In the genomic region with DNA sequence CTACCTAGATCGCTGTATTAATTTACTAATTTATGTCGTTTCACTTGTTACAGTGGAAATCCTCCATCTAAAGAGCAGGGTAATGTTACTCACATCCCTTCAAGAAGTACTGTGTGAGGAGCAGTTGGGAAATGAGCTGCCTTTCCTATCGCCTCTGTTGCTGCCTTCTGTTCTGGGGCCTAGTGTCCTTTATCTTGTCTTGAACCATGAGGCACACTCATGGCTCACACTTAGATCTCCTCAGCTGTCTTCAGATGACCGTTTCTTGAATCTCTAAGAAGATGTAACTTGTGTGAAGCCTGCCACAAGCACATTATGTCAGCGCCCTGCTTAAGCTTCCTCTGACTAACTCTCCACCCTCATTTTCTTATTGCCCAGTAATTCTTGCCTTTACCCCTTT, we compare ENCODE assay signal across 14 mouse cellular contexts.
DNase-seq lines count a peak whose midpoint lies in the region; ATAC-seq and TF ChIP-seq lines count a peak whose summit lies in the region.
"Had no signal": no experiment of that assay in that cellular context is flagged by ENCODE, and none has a peak within 500 bp of the region (broad histone marks: within the 10 kb centered on the region; RNA-seq: fewer than 3 reads in every experiment).

No protein-coding gene starts in this region.

- H3K36me3 ChIP-seq in heart, embryonic 16.5 days (ENCODE audit: control insufficient read depth, insufficient read depth): peaks cover 3% of the 10 kb centered on the region; the same call in 1 of the 2 replicates
- peaks cover 11% of the 10 kb centered on the region for H3K36me3 ChIP-seq in megakaryocyte, embryonic 14.5 days (replicated peaks; ENCODE audit: low read length)
- peaks cover 2% of the 10 kb centered on the region; the same call in 1 of the 2 replicates for H3K36me3 ChIP-seq in liver, embryonic 14.5 days (replicated peaks; ENCODE audit: control insufficient read depth, insufficient read depth, low read depth)
- H3K36me3 ChIP-seq in neural tube, embryonic 15.5 days: no peaks in the 10 kb centered on the region

- H3K27ac ChIP-seq in heart, embryonic 16.5 days (ENCODE audit: low read length): peak overlapping the region; percentile 62
- peak overlapping the region; percentile 77 for H3K27ac ChIP-seq in liver, embryonic 14.5 days
- H3K27ac ChIP-seq in neural tube, embryonic 15.5 days (replicated peaks): no peak overlapping the region
- H3K27ac ChIP-seq: embryonic facial prominence, embryonic 13.5 days; forebrain, embryonic 13.5 days had no signal

- no peak overlapping the region for H3K9ac ChIP-seq in heart, embryonic 16.5 days (ENCODE audit: low read length)
- H3K9ac ChIP-seq in liver, embryonic 14.5 days (replicated peaks): peak overlapping the region; percentile 36; the same call in 1 of the 2 replicates
- H3K9ac ChIP-seq in neural tube, embryonic 15.5 days (replicated peaks): no peak overlapping the region
- H3K9ac ChIP-seq: embryonic facial prominence, embryonic 13.5 days; forebrain, embryonic 13.5 days had no signal

- TF ChIP-seq CTCF in liver, embryonic 14.5 days (IDR thresholded peaks at IDR 0.05; ENCODE audit: low read depth): no peak

- peak; percentile 61 for TF ChIP-seq EP300 in liver, embryonic 14.5 days (IDR thresholded peaks at IDR 0.05; ENCODE audit: low read depth)

- no peak overlapping the region for H3K4me3 ChIP-seq in heart, embryonic 16.5 days (ENCODE audit: low read length)
- H3K4me3 ChIP-seq in megakaryocyte, embryonic 14.5 days (replicated peaks): peak overlapping the region; percentile 73
- no peak overlapping the region for H3K4me3 ChIP-seq in liver, embryonic 14.5 days (ENCODE audit: insufficient read depth in 1 of 2, low read depth in 2 of 2, low read length in 2 of 2)
- H3K4me3 ChIP-seq in neural tube, embryonic 15.5 days (replicated peaks): no peak overlapping the region
- H3K4me3 ChIP-seq: embryonic facial prominence, embryonic 13.5 days; forebrain, embryonic 13.5 days had no signal

- 69% methylated on average over 5 of the region's 5 CpGs for WGBS in heart, embryonic 16.5 days
- WGBS in liver, embryonic 14.5 days (ENCODE audit: insufficient replicate concordance): 43% methylated on average over 5 of the region's 5 CpGs
- WGBS in neural tube, embryonic 15.5 days: 87% methylated on average over 5 of the region's 5 CpGs

- H3K9me3 ChIP-seq in heart, embryonic 16.5 days (replicated peaks; ENCODE audit: control insufficient read depth, low read length): no peaks in the 10 kb centered on the region
- no peaks in the 10 kb centered on the region for H3K9me3 ChIP-seq in megakaryocyte, embryonic 14.5 days
- H3K9me3 ChIP-seq in liver, embryonic 14.5 days (ENCODE audit: control insufficient read depth, low read length): no peaks in the 10 kb centered on the region
- no peaks in the 10 kb centered on the region for H3K9me3 ChIP-seq in neural tube, embryonic 15.5 days (replicated peaks)
- H3K9me3 ChIP-seq: embryonic facial prominence, embryonic 13.5 days; forebrain, embryonic 13.5 days had no signal

- no peak overlapping the region for H3K4me2 ChIP-seq in heart, embryonic 16.5 days (ENCODE audit: low read depth, low read length)
- H3K4me2 ChIP-seq in liver, embryonic 14.5 days (ENCODE audit: low read depth): peak overlapping the region; percentile 46
- no peak overlapping the region for H3K4me2 ChIP-seq in neural tube, embryonic 15.5 days
- H3K4me2 ChIP-seq: embryonic facial prominence, embryonic 13.5 days; forebrain, embryonic 13.5 days had no signal

- H3K27me3 ChIP-seq in heart, embryonic 16.5 days (ENCODE audit: control insufficient read depth, insufficient read depth, low read length): no peaks in the 10 kb centered on the region
- no peaks in the 10 kb centered on the region for H3K27me3 ChIP-seq in megakaryocyte, embryonic 14.5 days (replicated peaks)
- H3K27me3 ChIP-seq in liver, embryonic 14.5 days (ENCODE audit: control insufficient read depth, insufficient read depth, low read length): no peaks in the 10 kb centered on the region
- no peaks in the 10 kb centered on the region for H3K27me3 ChIP-seq in neural tube, embryonic 15.5 days (replicated peaks)
- H3K27me3 ChIP-seq: embryonic facial prominence, embryonic 13.5 days; forebrain, embryonic 13.5 days had no signal

- DNase-seq in heart, postnatal 4 days: no peak
- peak in 1 of 3 experiments; percentile 37 for DNase-seq in liver, embryonic 14.5 days (ENCODE audit: low read depth in 3 of 3, low spot score in 3 of 3)
- DNase-seq in layer of hippocampus, adult 9-11 months: no peak
- DNase-seq: cerebellum, adult 11 months; cerebellum, postnatal 36 days; retina, postnatal 1 day had no signal

- H3K4me1 ChIP-seq in heart, embryonic 16.5 days (ENCODE audit: control insufficient read depth, insufficient read depth, low read length): peaks cover 42% of the 10 kb centered on the region
- peaks cover 91% of the 10 kb centered on the region for H3K4me1 ChIP-seq in megakaryocyte, embryonic 14.5 days
- H3K4me1 ChIP-seq in liver, embryonic 14.5 days (replicated peaks; ENCODE audit: control insufficient read depth in 2 of 2, insufficient read depth in 2 of 2, low read length in 1 of 2): peaks cover 40 to 49% of the 10 kb centered on the region in 2 experiments
- H3K4me1 ChIP-seq in neural tube, embryonic 15.5 days: peaks cover 20% of the 10 kb centered on the region

- no peak for ATAC-seq in heart, embryonic 16.5 days (replicated peaks; ENCODE audit: extremely low read depth, insufficient read depth, low FRiP score)
- no peak for ATAC-seq in megakaryocyte, adult 5-6 weeks (ENCODE audit: poor library complexity, severe bottlenecking)
- peak; percentile 85 for ATAC-seq in liver, embryonic 14.5 days (ENCODE audit: insufficient read depth)
- no peak for ATAC-seq in neural tube, embryonic 15.5 days (ENCODE audit: low FRiP score)
- ATAC-seq: activated CD4-positive, CD25-positive, alpha-beta regulatory T cell, adult 4 months; CD4-positive, CD25-positive, alpha-beta regulatory T cell, adult 4 months; forebrain, embryonic 13.5 days had no signal
